Mouse (Mus musculus): ENCODE measurements at regions not wholly inside any gene's neighbourhood (a gene's known extent, or its start where the extent isn't known, plus 50 kb on each side); places are given as distances from the start of the nearest gene placed in this dataset.

- TF ChIP-seq TBP (conservative IDR thresholded peaks at IDR 0.05; ENCODE audit: low read depth, low read length) (no peak), EP300 (IDR thresholded peaks at IDR 0.05; ENCODE audit: low read length) (no peak), CTCF (conservative IDR thresholded peaks at IDR 0.05 in 1 of 2, IDR thresholded peaks at IDR 0.05 in 1 of 2; ENCODE audit: low read depth in 2 of 2, low read length in 2 of 2) (no peak), USF1 (IDR thresholded peaks at IDR 0.05; ENCODE audit: low read depth, low read length) (no peak), ZNF384 (IDR thresholded peaks at IDR 0.05; ENCODE audit: low read depth, low read length) (no peak), HCFC1 (IDR thresholded peaks at IDR 0.05; ENCODE audit: low read depth, low read length) (no peak), ZMIZ1 (IDR thresholded peaks at IDR 0.05; ENCODE audit: low read depth, low read length) (no peak), POLR2A (IDR thresholded peaks at IDR 0.05; ENCODE audit: low read depth, low read length) (no peak), ELF1 (IDR thresholded peaks at IDR 0.05; ENCODE audit: low read depth, low read length) (no peak), NELFE (IDR thresholded peaks at IDR 0.05; ENCODE audit: low read depth, low read length) (no peak), UBTF (IDR thresholded peaks at IDR 0.05; ENCODE audit: low read depth, low read length) (no peak), RAD21 (IDR thresholded peaks at IDR 0.05; ENCODE audit: low read depth, low read length) (no peak), MEF2A (IDR thresholded peaks at IDR 0.05; ENCODE audit: borderline replicate concordance, low read depth, low read length) (no peak), GABPA (IDR thresholded peaks at IDR 0.05; ENCODE audit: insufficient replicate concordance, low read depth, low read length) (no peak)
Measured at GRCm38 (mm10) chr16:87103599-87103998, 250.4 kb upstream of the N6amt1 start.

Measured in CH12.LX (cell line).